Mouse (Mus musculus): ENCODE results near the gene Vezf1. TPM values are rescaled to one million over a fixed set of nuclear protein-coding genes. Genes with fewer than 3 reads are reported as not detected.

Gene Vezf1
- 63.2 to 75.5 TPM (median 69.9 TPM) in 4 replicates for total RNA-seq (2023; ENCODE audit: inconsistent age)

GRCm38 (mm10) chr11:88067586-88068410 is at the start of gene Vezf1:
TSS of gene Vezf1 (plus strand) at chr11:88068279.

GRCm38 (mm10) chr11:88046944-88047794 is 20.9 kb upstream of the Vezf1 start, which contains the start of gene Srsf1:
TSS of gene Srsf1 (plus strand) at chr11:88047373.

GRCm38 (mm10) chr11:88098021-88098729 is 30.1 kb downstream of the Vezf1 start, which contains the start of gene Cuedc1:
TSS of gene Cuedc1 (plus strand) at chr11:88098058.

Other genes starting within 250 kb of the Vezf1 start
- gene Lpo, start 240.0 kb upstream of the Vezf1 start, total RNA-seq (2023; ENCODE audit: inconsistent age) = not detected in 4 replicates
- 15.7 to 17.9 TPM (median 16.7 TPM) in 4 replicates for gene Mks1, start 215.1 kb upstream of the Vezf1 start, total RNA-seq (2023; ENCODE audit: inconsistent age)
- 0.29 TPM in 1 of 4 replicates, not detected in the others for gene Epx, start 192.7 kb upstream of the Vezf1 start, total RNA-seq (2023; ENCODE audit: inconsistent age)
- not detected in 4 replicates for gene Olfr462, start 176.0 kb upstream of the Vezf1 start, total RNA-seq (2023; ENCODE audit: inconsistent age)
- not detected in 4 replicates for gene Olfr463, start 170.9 kb upstream of the Vezf1 start, total RNA-seq (2023; ENCODE audit: inconsistent age)
- gene Olfr464, start 147.3 kb upstream of the Vezf1 start, total RNA-seq (2023; ENCODE audit: inconsistent age) = not detected in 4 replicates
- gene Dynll2, start 80.7 kb upstream of the Vezf1 start, total RNA-seq (2023; ENCODE audit: inconsistent age) = 11.6 to 12.9 TPM (median 12.7 TPM) in 4 replicates
- gene Srsf1, start 20.9 kb upstream of the Vezf1 start, total RNA-seq (2023; ENCODE audit: inconsistent age) = 369 to 392 TPM (median 383 TPM) in 4 replicates
- gene Cuedc1, start 29.8 kb downstream of the Vezf1 start, total RNA-seq (2023; ENCODE audit: inconsistent age) = 6.3 to 9.9 TPM (median 7.8 TPM) in 4 replicates
- gene Mrps23, start 136.1 kb downstream of the Vezf1 start, total RNA-seq (2023; ENCODE audit: inconsistent age) = 64.3 to 81.3 TPM (median 67.2 TPM) in 4 replicates
- gene Ccdc182, start 225.8 kb downstream of the Vezf1 start, total RNA-seq (2023; ENCODE audit: inconsistent age) = not detected in 4 replicates